Mouse (Mus musculus) forebrain, embryonic 10.5 days (tissue): ENCODE data around the gene Shroom3. TPM values are rescaled to one million over a fixed set of nuclear protein-coding genes. Genes with fewer than 3 reads are reported as not detected.

ENCODE experiments used
- DNase-seq: peaks from one replicate; pipeline ENCODE4 v3.0.0-alpha.2; 2017; ENCODE audit warnings: low spot score; ENCODE audit errors: extremely low spot score
- H3K27ac ChIP-seq: fragments of 300-500 bp; sonication (generic); 2 replicates; pipeline ENCODE4 v1.5.1; 2016; ENCODE audit warnings: mild to moderate bottlenecking
- H3K27me3 ChIP-seq: fragments of 300-500 bp; sonication (generic); 2 replicates; pipeline ENCODE4 v1.6.1; 2016; ENCODE audit warnings: mild to moderate bottlenecking; ENCODE audit not compliant: poor library complexity, severe bottlenecking
- H3K36me3 ChIP-seq: fragments of 300-500 bp; sonication (generic); replicated peaks from 2 replicates; pipeline ENCODE4 v1.6.1; 2016; ENCODE audit warnings: mild to moderate bottlenecking, moderate library complexity
- H3K4me1 ChIP-seq: fragments of 300-500 bp; sonication (generic); 2 replicates; pipeline ENCODE4 v1.6.1; 2016
- H3K4me3 ChIP-seq: fragments of 300-500 bp; sonication (generic); 2 replicates; pipeline ENCODE4 v1.5.1; 2016; ENCODE audit warnings: mild to moderate bottlenecking, moderate library complexity
- H3K9me3 ChIP-seq: fragments of 300-500 bp; sonication (generic); 2 replicates; pipeline ENCODE4 v1.6.1; 2016; ENCODE audit warnings: mild to moderate bottlenecking, moderate library complexity
- WGBS: fragments of 180-500 bp; shearing (Covaris S2); methylation state at CpG from one replicate; pipeline ENCODE4 v1.1.7; 2016; 5-methylcytosine and 5-hydroxymethylcytosine counted together
- polyA plus RNA-seq: library from polyadenylated mRNA; unstranded; fragments of >200 nt; fragmentation: Nextera tagmentation; extraction: Ambion mirVana; gene quantifications from 2 replicates; pipeline ENCODE4 v1.2.1, GENCODE M21; 2016

The Shroom3 gene
- polyA plus RNA-seq, 1 experiment from 2014 or later = 8.1 TPM

- Histone ChIP-seq H3K9me3 (peaks cover 9% of the 10 kb centered on the region; the same call in 1 of the 2 replicates), H3K4me3 (no peak overlapping the region), H3K4me1 (peaks cover 19% of the 10 kb centered on the region), H3K36me3 (peaks cover 11% of the 10 kb centered on the region), H3K27me3 (no peaks in the 10 kb centered on the region), H3K27ac (no peak overlapping the region)
- DNase-seq = no peak
- 78% methylated on average over 3 of the region's 3 CpGs for WGBS
Measured at GRCm38 (mm10) chr5:92797981-92798380, 114.7 kb downstream of the Shroom3 start.

GRCm38 (mm10) chr5:92804379-92804778, 121.1 kb downstream of the Shroom3 start:
- H3K36me3 ChIP-seq = no peaks in the 10 kb centered on the region
- H3K4me1 ChIP-seq = peaks cover 45% of the 10 kb centered on the region
- no peaks in the 10 kb centered on the region for H3K9me3 ChIP-seq
- DNase-seq = no peak
- no peak overlapping the region for H3K4me3 ChIP-seq
- 0 out of 2 replicates have a peak, but pooled peaks cover 10% of the 10 kb centered on the region for H3K27me3 ChIP-seq
- WGBS = 29% methylated on average over 7 of the region's 7 CpGs
- peak overlapping the region; percentile 56; the same call in 1 of the 2 replicates for H3K27ac ChIP-seq

GRCm38 (mm10) chr5:92808503-92809415, 125.5 kb downstream of the Shroom3 start:
- Histone ChIP-seq H3K27ac (peak overlapping the region; percentile 82), H3K4me3 (peak overlapping the region; percentile 44), H3K9me3 (no peaks in the 10 kb centered on the region), H3K36me3 (0 out of 2 replicates have a peak, but pooled peaks cover 2% of the 10 kb centered on the region), H3K27me3 (peaks cover 18% of the 10 kb centered on the region; the same call in 1 of the 2 replicates), H3K4me1 (peaks cover 87% of the 10 kb centered on the region)
- DNase-seq = peak; percentile 78
- WGBS = 3% methylated on average over 28 of the region's 28 CpGs

- Histone ChIP-seq H3K27me3 (peaks cover 18% of the 10 kb centered on the region; the same call in 1 of the 2 replicates), H3K9me3 (no peaks in the 10 kb centered on the region), H3K4me1 (peaks cover 85% of the 10 kb centered on the region), H3K27ac (peak overlapping the region; percentile 82), H3K36me3 (peaks cover 5% of the 10 kb centered on the region; the same call in 1 of the 2 replicates), H3K4me3 (peak overlapping the region; percentile 44)
- no peak for DNase-seq
- 12% methylated on average over 13 of the region's 13 CpGs for WGBS
Measured at GRCm38 (mm10) chr5:92809416-92809750, 126.1 kb downstream of the Shroom3 start.

- Histone ChIP-seq H3K9me3 (no peaks in the 10 kb centered on the region), H3K4me3 (peak overlapping the region; percentile 44), H3K27me3 (peaks cover 18% of the 10 kb centered on the region; the same call in 1 of the 2 replicates), H3K4me1 (peaks cover 76% of the 10 kb centered on the region), H3K36me3 (peaks cover 7% of the 10 kb centered on the region; the same call in 1 of the 2 replicates), H3K27ac (peak overlapping the region; percentile 82)
- 9% methylated on average over 9 of the region's 9 CpGs for WGBS
- peak; percentile 82 for DNase-seq
Measured at GRCm38 (mm10) chr5:92810922-92811533, 127.8 kb downstream of the Shroom3 start.

- Histone ChIP-seq H3K27me3 (peaks cover 18% of the 10 kb centered on the region; the same call in 1 of the 2 replicates), H3K27ac (peak overlapping the region; percentile 82), H3K4me3 (peak overlapping the region; percentile 44), H3K9me3 (no peaks in the 10 kb centered on the region), H3K4me1 (peaks cover 76% of the 10 kb centered on the region), H3K36me3 (peaks cover 8% of the 10 kb centered on the region; the same call in 1 of the 2 replicates)
- DNase-seq = no peak
- WGBS = 19% methylated on average over 7 of the region's 7 CpGs
Measured at GRCm38 (mm10) chr5:92811761-92812160, 128.5 kb downstream of the Shroom3 start.

GRCm38 (mm10) chr5:92812936-92813335, 129.7 kb downstream of the Shroom3 start:
- H3K27me3 ChIP-seq = peaks cover 11% of the 10 kb centered on the region; the same call in 1 of the 2 replicates
- no peaks in the 10 kb centered on the region for H3K9me3 ChIP-seq
- peaks cover 9% of the 10 kb centered on the region; the same call in 1 of the 2 replicates for H3K36me3 ChIP-seq
- peak overlapping the region; percentile 82 for H3K27ac ChIP-seq
- DNase-seq = peak; percentile 75
- H3K4me1 ChIP-seq = peaks cover 67% of the 10 kb centered on the region
- H3K4me3 ChIP-seq = peak overlapping the region; percentile 29; the same call in 1 of the 2 replicates
- WGBS = 3% methylated on average over 8 of the region's 8 CpGs

GRCm38 (mm10) chr5:92813562-92813961, 130.3 kb downstream of the Shroom3 start:
- no peaks in the 10 kb centered on the region for H3K9me3 ChIP-seq
- H3K4me3 ChIP-seq = no peak overlapping the region
- DNase-seq = no peak
- peaks cover 11% of the 10 kb centered on the region; the same call in 1 of the 2 replicates for H3K27me3 ChIP-seq
- H3K36me3 ChIP-seq = peaks cover 11% of the 10 kb centered on the region; the same call in 1 of the 2 replicates
- 75% methylated on average over 5 of the region's 5 CpGs for WGBS
- peaks cover 60% of the 10 kb centered on the region for H3K4me1 ChIP-seq
- H3K27ac ChIP-seq = peak overlapping the region; percentile 82

- H3K27me3 ChIP-seq = peaks cover 5% of the 10 kb centered on the region; the same call in 1 of the 2 replicates
- no peak overlapping the region for H3K4me3 ChIP-seq
- no peaks in the 10 kb centered on the region for H3K9me3 ChIP-seq
- H3K27ac ChIP-seq = peak overlapping the region; percentile 44; the same call in 1 of the 2 replicates
- DNase-seq = no peak
- H3K36me3 ChIP-seq = peaks cover 11% of the 10 kb centered on the region; the same call in 1 of the 2 replicates
- WGBS = 92% methylated on average over 3 of the region's 3 CpGs
- peaks cover 50% of the 10 kb centered on the region for H3K4me1 ChIP-seq
Measured at GRCm38 (mm10) chr5:92814621-92815020, 131.4 kb downstream of the Shroom3 start.

- Histone ChIP-seq H3K4me3 (no peak overlapping the region), H3K9me3 (no peaks in the 10 kb centered on the region), H3K27me3 (no peaks in the 10 kb centered on the region), H3K27ac (no peak overlapping the region), H3K4me1 (peaks cover 48% of the 10 kb centered on the region), H3K36me3 (peaks cover 11% of the 10 kb centered on the region; the same call in 1 of the 2 replicates)
- WGBS = 89% methylated on average over 11 of the region's 11 CpGs
- no peak for DNase-seq
Measured at GRCm38 (mm10) chr5:92817122-92817822, 134.0 kb downstream of the Shroom3 start.

- DNase-seq = no peak
- Histone ChIP-seq H3K27ac (no peak overlapping the region), H3K4me3 (no peak overlapping the region), H3K4me1 (peaks cover 38% of the 10 kb centered on the region), H3K36me3 (peaks cover 10% of the 10 kb centered on the region; the same call in 1 of the 2 replicates), H3K27me3 (no peaks in the 10 kb centered on the region), H3K9me3 (no peaks in the 10 kb centered on the region)
- WGBS = 47% methylated on average over 3 of the region's 3 CpGs
Measured at GRCm38 (mm10) chr5:92821370-92821769, 138.1 kb downstream of the Shroom3 start.

GRCm38 (mm10) chr5:92823495-92823894, 140.3 kb downstream of the Shroom3 start:
- H3K27me3 ChIP-seq = no peaks in the 10 kb centered on the region
- no peak for DNase-seq
- peaks cover 6% of the 10 kb centered on the region; the same call in 1 of the 2 replicates for H3K36me3 ChIP-seq
- peaks cover 39% of the 10 kb centered on the region for H3K4me1 ChIP-seq
- no peak overlapping the region for H3K27ac ChIP-seq
- no peaks in the 10 kb centered on the region for H3K9me3 ChIP-seq
- WGBS = 91% methylated on average over 7 of the region's 7 CpGs
- H3K4me3 ChIP-seq = no peak overlapping the region
